Mouse (Mus musculus) kidney, adult 2 months (tissue): ENCODE data around the gene Mtr. TPM values are rescaled to one million over a fixed set of nuclear protein-coding genes. Genes with fewer than 3 reads are reported as not detected.
"Not testable (repeated sequence)": the region's sequence is repeated elsewhere in the genome, so short reads cannot be mapped to it uniquely, and the experiment has no call there.

Experiments used
- DNase-seq: peaks from one replicate; pipeline ENCODE4 v3.0.0; 2021
- H3K27ac ChIP-seq: fragments of 200-500 bp; 2 replicates; pipeline ENCODE4 v1.5.1; 2012; ENCODE audit warnings: low read depth, low read length, control low read depth, inconsistent platforms; ENCODE audit not compliant: insufficient read depth
- H3K27me3 ChIP-seq: fragments of 200-500 bp; replicated peaks from 2 replicates; pipeline ENCODE4 v1.6.1; 2012; ENCODE audit warnings: mild to moderate bottlenecking, moderate library complexity, low read length, inconsistent platforms; ENCODE audit not compliant: control insufficient read depth, insufficient read depth
- H3K36me3 ChIP-seq: fragments of 200-500 bp; 2 replicates; pipeline ENCODE4 v1.6.1; 2012; ENCODE audit warnings: mild to moderate bottlenecking, moderate library complexity, low read length, inconsistent platforms; ENCODE audit not compliant: control insufficient read depth, insufficient read depth
- H3K4me1 ChIP-seq: fragments of 200-500 bp; 2 replicates; pipeline ENCODE4 v1.6.1; 2011; ENCODE audit warnings: low read length; ENCODE audit not compliant: control insufficient read depth, insufficient read depth
- H3K4me3 ChIP-seq: fragments of 200-500 bp; 2 replicates; pipeline ENCODE4 v1.5.1; 2011; ENCODE audit warnings: mild to moderate bottlenecking, low read depth, low read length, control low read depth; ENCODE audit not compliant: insufficient read depth
- CTCF ChIP-seq: fragments of 200-500 bp; conservative IDR thresholded peaks from 2 replicates; pipeline ENCODE4 v1.5.1; 2011; ENCODE audit warnings: low read depth, mild to moderate bottlenecking, control low read depth, low read length, moderate library complexity, mixed read lengths; ENCODE audit not compliant: insufficient read depth, insufficient read length
- POLR2A ChIP-seq: fragments of 200-500 bp; IDR thresholded peaks from one replicate; pipeline ENCODE4 v1.6.1; 2011; ENCODE audit warnings: low read depth, low read length, control low read depth
- WGBS: fragments of 180-500 bp; shearing (Covaris S2); methylation state at CpG from one replicate; pipeline ENCODE4 v1.1.7; 2018; 5-methylcytosine and 5-hydroxymethylcytosine counted together
- polyA plus RNA-seq: library from polyadenylated mRNA; depleted of rRNA; stranded (reverse); fragments of >200 nt; gene quantifications from 2 replicates; pipeline ENCODE4 v1.2.3, GENCODE M21; 2012

Gene Mtr
- polyA plus RNA-seq, 1 experiment, result 6.6 TPM

GRCm38 (mm10) chr13:12162457-12162856, 95.5 kb downstream of the Mtr start:
- no peak overlapping the region for H3K27ac ChIP-seq
- peaks cover 11% of the 10 kb centered on the region for H3K4me1 ChIP-seq
- no peak overlapping the region for H3K4me3 ChIP-seq
- no peaks in the 10 kb centered on the region for H3K36me3 ChIP-seq
- WGBS, result 88% methylated on average over 4 of the region's 4 CpGs
- DNase-seq, result no peak
- H3K27me3 ChIP-seq, result no peaks in the 10 kb centered on the region
- TF ChIP-seq CTCF, result no peak
- TF ChIP-seq POLR2A, result no peak

DNA sequence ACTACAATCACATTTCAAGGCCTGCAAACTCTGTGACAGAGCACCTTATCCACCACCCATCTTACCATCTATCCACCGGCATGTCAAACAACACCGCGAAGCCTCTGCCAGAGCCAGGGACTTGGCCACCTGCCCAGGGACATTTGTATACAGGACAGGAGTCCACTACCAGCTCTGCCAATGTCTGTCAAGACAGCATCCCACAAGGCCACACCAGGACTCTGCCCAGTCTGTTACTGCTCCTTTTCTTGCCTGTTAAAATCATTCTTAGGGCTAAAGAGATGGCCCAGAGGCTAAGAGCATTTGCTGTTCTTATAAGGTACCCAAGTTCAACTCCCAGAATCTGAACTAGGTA, 97.8 kb downstream of the Mtr start:
- DNase-seq, result peak; percentile 90
- no peaks in the 10 kb centered on the region for H3K4me1 ChIP-seq
- TF ChIP-seq CTCF, result no peak
- no peak for TF ChIP-seq POLR2A
- no peak overlapping the region for H3K27ac ChIP-seq
- H3K36me3 ChIP-seq, result no peaks in the 10 kb centered on the region
- no peaks in the 10 kb centered on the region for H3K27me3 ChIP-seq
- H3K4me3 ChIP-seq, result no peak overlapping the region
- 22% methylated on average over 3 of the region's 3 CpGs for WGBS

- Histone ChIP-seq H3K27me3 (no peaks in the 10 kb centered on the region), H3K4me3 (no peak overlapping the region), H3K36me3 (no peaks in the 10 kb centered on the region), H3K27ac (no peak overlapping the region), H3K4me1 (no peaks in the 10 kb centered on the region)
- DNase-seq, result no peak
- 50% methylated on average over 9 of the region's 9 CpGs for WGBS
- TF ChIP-seq CTCF (no peak), POLR2A (no peak)
These were observed 98.4 kb downstream of the Mtr start for GRCm38 (mm10) chr13:12159288-12160120.

GRCm38 (mm10) chr13:12153922-12154321, 104.0 kb downstream of the Mtr start:
- no peaks in the 10 kb centered on the region for H3K36me3 ChIP-seq
- H3K4me1 ChIP-seq, result no peaks in the 10 kb centered on the region
- H3K27ac ChIP-seq, result no peak overlapping the region
- no peak for TF ChIP-seq POLR2A
- no peak for TF ChIP-seq CTCF
- no peak for DNase-seq
- no peaks in the 10 kb centered on the region for H3K27me3 ChIP-seq
- WGBS, result 62% methylated on average over 11 of the region's 11 CpGs
- H3K4me3 ChIP-seq, result no peak overlapping the region

- 62% methylated on average over 6 of the region's 6 CpGs for WGBS
- Histone ChIP-seq H3K27ac (no peak overlapping the region), H3K27me3 (no peaks in the 10 kb centered on the region), H3K36me3 (no peaks in the 10 kb centered on the region), H3K4me3 (no peak overlapping the region), H3K4me1 (no peaks in the 10 kb centered on the region)
- no peak for TF ChIP-seq CTCF
- TF ChIP-seq POLR2A, result no peak
- no peak for DNase-seq
These were observed 110.9 kb downstream of the Mtr start for GRCm38 (mm10) chr13:12146918-12147507.

GRCm38 (mm10) chr13:12146402-12146801, 111.5 kb downstream of the Mtr start:
- Histone ChIP-seq H3K4me3 (no peak overlapping the region), H3K4me1 (no peaks in the 10 kb centered on the region), H3K27ac (no peak overlapping the region), H3K36me3 (no peaks in the 10 kb centered on the region), H3K27me3 (no peaks in the 10 kb centered on the region)
- 73% methylated on average over 2 of the region's 2 CpGs for WGBS
- no peak for DNase-seq
- TF ChIP-seq CTCF, result no peak
- no peak for TF ChIP-seq POLR2A

DNA sequence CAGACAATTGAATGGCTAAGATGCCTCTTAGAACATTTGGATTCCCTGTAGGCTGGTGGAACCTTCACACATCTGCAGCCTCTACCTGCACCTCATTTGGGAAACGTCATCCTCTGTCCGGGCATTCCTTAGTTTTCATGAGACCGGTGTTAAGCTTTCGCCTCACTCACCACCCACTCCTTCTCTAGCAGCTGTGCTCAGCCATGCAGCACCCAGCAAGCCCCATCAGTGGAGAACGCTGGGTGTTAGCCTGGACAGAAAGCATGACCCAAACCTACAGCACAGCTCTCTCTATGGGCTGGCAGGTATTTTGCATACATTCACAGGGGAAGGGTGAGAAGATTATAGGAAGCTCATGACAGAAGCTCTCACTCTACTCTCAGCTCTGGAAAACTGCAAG, 114.6 kb downstream of the Mtr start:
- 50% methylated on average over 5 of the region's 5 CpGs for WGBS
- no peak overlapping the region for H3K27ac ChIP-seq
- no peak for DNase-seq
- H3K4me3 ChIP-seq, result no peak overlapping the region
- no peaks in the 10 kb centered on the region for H3K4me1 ChIP-seq
- H3K36me3 ChIP-seq, result no peaks in the 10 kb centered on the region
- TF ChIP-seq POLR2A, result no peak
- no peak for TF ChIP-seq CTCF
- H3K27me3 ChIP-seq, result no peaks in the 10 kb centered on the region

GRCm38 (mm10) chr13:12136461-12136860, 121.5 kb downstream of the Mtr start:
- H3K36me3 ChIP-seq, H3K27ac ChIP-seq, DNase-seq, H3K4me1 ChIP-seq, H3K27me3 ChIP-seq, H3K4me3 ChIP-seq: not testable (repeated sequence)
- whole genome bisulfite sequencing, result 91% methylated on average over 10 of the region's 10 CpGs
